ENCODE assay signal across 9 mouse cellular contexts in genomic region chr1:42684783-42685182, GRCm38 (mm10). TPM values are rescaled to one million over a fixed set of nuclear protein-coding genes. Genes with fewer than 3 reads are reported as not detected.
DNase-seq lines count a peak whose midpoint lies in the region; ATAC-seq and TF ChIP-seq lines count a peak whose summit lies in the region.
"Had no signal": no experiment of that assay in that cellular context is flagged by ENCODE, and none has a peak within 500 bp of the region (broad histone marks: within the 10 kb centered on the region; RNA-seq: fewer than 3 reads in every experiment).

No protein-coding gene starts in this region.

- peak overlapping the region; percentile 90 for H3K9ac ChIP-seq in forebrain, embryonic 15.5 days (replicated peaks)
- peak overlapping the region; percentile 90 for H3K9ac ChIP-seq in neural tube, embryonic 14.5 days (replicated peaks; ENCODE audit: low read depth, low read length)

- H3K4me2 ChIP-seq in forebrain, embryonic 15.5 days (replicated peaks), result peak overlapping the region; percentile 98
- peak overlapping the region; percentile 95 for H3K4me2 ChIP-seq in neural tube, embryonic 14.5 days (ENCODE audit: low read depth, low read length)

- DNase-seq in heart, embryonic 10.5 days (ENCODE audit: low spot score), result no peak
- DNase-seq in heart, adult 18-20 months, result no peak
- DNase-seq in kidney, postnatal 4 days, result peak; percentile 65 to 78
- no peak for DNase-seq in Muller cell, postnatal 12 days (ENCODE audit: inconsistent ontology term)

- no peak overlapping the region for H3K27ac ChIP-seq in heart, embryonic 10.5 days
- no peak overlapping the region for H3K27ac ChIP-seq in bone marrow macrophage, adult 2 months (ENCODE audit: insufficient read depth, low read depth, low read length)
- H3K27ac ChIP-seq in forebrain, embryonic 15.5 days (replicated peaks), result peak overlapping the region; percentile 100
- peak overlapping the region; percentile 74 for H3K27ac ChIP-seq in neural tube, embryonic 14.5 days (ENCODE audit: low read depth, low read length)

- TF ChIP-seq CTCF in bone marrow macrophage, adult 2 months (IDR thresholded peaks at IDR 0.05; ENCODE audit: low read depth, low read length), result 0 out of 2 replicates have a peak, but pooled peaks have one; percentile 34

- peak; percentile 62 for ATAC-seq in forebrain, embryonic 15.5 days (replicated peaks)
- ATAC-seq in neural tube, embryonic 14.5 days (ENCODE audit: low read depth), result peak; percentile 54
- no peak for ATAC-seq in megakaryocyte progenitor cell, adult 5-6 weeks (replicated peaks; ENCODE audit: poor library complexity)

- peak overlapping the region; percentile 52 for H3K4me3 ChIP-seq in heart, embryonic 10.5 days
- no peak overlapping the region for H3K4me3 ChIP-seq in bone marrow macrophage, adult 2 months (ENCODE audit: insufficient read depth, low read length)
- peak overlapping the region; percentile 94 for H3K4me3 ChIP-seq in forebrain, embryonic 15.5 days
- H3K4me3 ChIP-seq in neural tube, embryonic 14.5 days (ENCODE audit: low read depth, low read length), result peak overlapping the region; percentile 49

- peaks cover 21% of the 10 kb centered on the region for H3K4me1 ChIP-seq in heart, embryonic 10.5 days
- H3K4me1 ChIP-seq in bone marrow macrophage, adult 2 months (ENCODE audit: control insufficient read depth, insufficient read depth, low read length), result peaks cover 3% of the 10 kb centered on the region; the same call in 1 of the 2 replicates
- peaks cover 76% of the 10 kb centered on the region for H3K4me1 ChIP-seq in forebrain, embryonic 15.5 days
- peaks cover 23% of the 10 kb centered on the region for H3K4me1 ChIP-seq in neural tube, embryonic 14.5 days (ENCODE audit: control insufficient read depth, insufficient read depth, low read length)

- H3K9me3 ChIP-seq in heart, embryonic 10.5 days, result no peaks in the 10 kb centered on the region
- no peaks in the 10 kb centered on the region for H3K9me3 ChIP-seq in forebrain, embryonic 15.5 days
- no peaks in the 10 kb centered on the region for H3K9me3 ChIP-seq in neural tube, embryonic 14.5 days (ENCODE audit: control insufficient read depth, low read length)

- WGBS in heart, embryonic 10.5 days, result under 1% methylated on average over 21 of the region's 21 CpGs
- 0% methylated on average over 21 of the region's 21 CpGs for WGBS in forebrain, embryonic 15.5 days
- WGBS in neural tube, embryonic 14.5 days, result 1% methylated on average over 20 of the region's 21 CpGs

- peaks cover 80% of the 10 kb centered on the region for H3K27me3 ChIP-seq in heart, embryonic 10.5 days (ENCODE audit: insufficient read depth, poor library complexity, severe bottlenecking)
- H3K27me3 ChIP-seq in forebrain, embryonic 15.5 days, result no peaks in the 10 kb centered on the region
- no peaks in the 10 kb centered on the region for H3K27me3 ChIP-seq in neural tube, embryonic 14.5 days (ENCODE audit: control insufficient read depth, insufficient read depth, low read length)

- TF ChIP-seq POLR2A in bone marrow macrophage, adult 2 months (IDR thresholded peaks at IDR 0.05; ENCODE audit: borderline replicate concordance, low read depth, low read length), result no peak

- no peaks in the 10 kb centered on the region for H3K36me3 ChIP-seq in heart, embryonic 10.5 days
- H3K36me3 ChIP-seq in forebrain, embryonic 15.5 days, result no peaks in the 10 kb centered on the region
- no peaks in the 10 kb centered on the region for H3K36me3 ChIP-seq in neural tube, embryonic 14.5 days (ENCODE audit: control insufficient read depth, insufficient read depth, low read length)
- H3K36me3 ChIP-seq: G1E had no signal

RNA-seq across cellular contexts. Expression of gene Pou3f3, which starts 10.8 kb away (rescaled TPM):
- polyA plus RNA-seq in heart, embryonic 10.5 days (2016; fragmentation: Nextera tagmentation; extraction: Ambion mirVana), result 0.03 and 0.43 TPM in 2 replicates
- total RNA-seq in heart, adult 18-20 months (2021), result under 1 TPM in 1 of 2 experiments, not detected in 1; 0.03 TPM
- not detected in 2 replicates for polyA plus RNA-seq in bone marrow macrophage, adult 2 months (2012; ENCODE audit: insufficient read depth, insufficient read length, missing spikeins)
- polyA plus RNA-seq in forebrain, embryonic 15.5 days (2015; fragmentation: Nextera tagmentation; extraction: Ambion mirVana), result 49.1 and 52.0 TPM in 2 replicates
- 10.4 and 11.0 TPM in 2 replicates for polyA plus RNA-seq in neural tube, embryonic 14.5 days (2014; fragmentation: Nextera tagmentation; extraction: Ambion mirVana)
- total RNA-seq in megakaryocyte progenitor cell, adult 5-6 weeks (2015), result not detected in 2 replicates
- total RNA-seq in megakaryocyte progenitor cell, adult 5-6 weeks (2017), result not detected in 2 replicates
- polyA plus RNA-seq: G1E had no signal

Comparison
In these comparisons a context has a peak if more than half of its experiments do, and no peak if none do; other contexts are left out.
1. DNase-seq: peak in kidney, postnatal 4 days (2 of 2); none in heart, embryonic 10.5 days (single experiment), heart, adult 18-20 months (0 of 2) and Muller cell, postnatal 12 days (single experiment).
2. H3K27ac ChIP-seq: peak in forebrain, embryonic 15.5 days (single experiment) and neural tube, embryonic 14.5 days (single experiment); none in heart, embryonic 10.5 days (single experiment) and bone marrow macrophage, adult 2 months (single experiment).